Mouse (Mus musculus) left cerebral cortex, postnatal 14 days (tissue): Measurements from ENCODE around the gene Serpinb5. TPM values are rescaled to one million over a fixed set of nuclear protein-coding genes. Genes with fewer than 3 reads are reported as not detected.
"Not testable (repeated sequence)": the region's sequence is repeated elsewhere in the genome, so short reads cannot be mapped to it uniquely, and the experiment has no call there.

ENCODE experiments used
- DNase-seq, 2 experiments: peaks; one replicate each; pipeline ENCODE4 v3.0.0; 2021 to 2022; ENCODE audit warnings: low spot score in 2 of 2, mixed read lengths in 1 of 2
- intact Hi-C: fragments of 180-260 bp; cut with DNase I; formaldehyde crosslinking; loops from one replicate; pipeline ENCODE4 v1.15.1; 2025
- long read RNA-seq, 2 experiments: library from polyadenylated mRNA; stranded (forward); transcript quantifications; one replicate each; pipeline ENCODE4 v2.0.0; 2021
- total RNA-seq, 2 experiments: library from RNA; stranded (reverse); gene quantifications; 2 replicates each; pipeline ENCODE4 v1.2.3; 2021

Gene Serpinb5
- not detected for total RNA-seq
- long read RNA-seq, experiment 1 = 0 reads
- long read RNA-seq, experiment 2 = 0 reads

GRCm38 (mm10) chr1:106860847-106861246 is at the start of gene Serpinb5:
Serpinb5 (plus strand) TSS chr1:106861173.
- intact Hi-C loops = no loop called here

GRCm38 (mm10) chr1:106814864-106815263 is 46.1 kb upstream of the Serpinb5 start:
- intact Hi-C loops = loop anchor here (5.0 kb wide), 2 partner anchors 67 to 388 kb away; no protein-coding TSS in a partner anchor
- DNase-seq = no peak

More at GRCm38 (mm10) chr1:106860847-106861246, at the start of gene Serpinb5:
- DNase-seq = no peak

GRCm38 (mm10) chr1:106815265-106815664 is 45.7 kb upstream of the Serpinb5 start:
- intact Hi-C loops = loop anchor here (5.0 kb wide), 2 partner anchors 67 to 388 kb away; no protein-coding TSS in a partner anchor
- no peak for DNase-seq

GRCm38 (mm10) chr1:106816766-106817165 is 44.2 kb upstream of the Serpinb5 start:
- intact Hi-C loops = loop anchor here (5.0 kb wide), 2 partner anchors 66 to 389 kb away; no protein-coding TSS in a partner anchor
- DNase-seq = no peak

GRCm38 (mm10) chr1:106818323-106818722 is 42.6 kb upstream of the Serpinb5 start:
- DNase-seq = peak in 1 of 2 experiments; percentile 8
- intact Hi-C loops = loop anchor here (5.0 kb wide), 2 partner anchors 64 to 391 kb away; no protein-coding TSS in a partner anchor

GRCm38 (mm10) chr1:106822297-106822696 is 38.7 kb upstream of the Serpinb5 start:
- DNase-seq = no peak
- intact Hi-C loops = no loop called here

- intact Hi-C loops = no loop called here
Measured at GRCm38 (mm10) chr1:106828784-106829183, 32.2 kb upstream of the Serpinb5 start.

GRCm38 (mm10) chr1:106865543-106865942 is 4.6 kb downstream of the Serpinb5 start:
- no peak for DNase-seq
- intact Hi-C loops = no loop called here

More at GRCm38 (mm10) chr1:106828784-106829183, 32.2 kb upstream of the Serpinb5 start:
- no peak for DNase-seq

- intact Hi-C loops = no loop called here
- peak; percentile 31 to 47 for DNase-seq
Measured at GRCm38 (mm10) chr1:106866029-106866428, 5.1 kb downstream of the Serpinb5 start.

GRCm38 (mm10) chr1:106866768-106867167 is 5.8 kb downstream of the Serpinb5 start:
- no peak for DNase-seq
- intact Hi-C loops = no loop called here

- intact Hi-C loops = no loop called here
- DNase-seq = no peak
Measured at GRCm38 (mm10) chr1:106869986-106870385, 9.0 kb downstream of the Serpinb5 start.

GRCm38 (mm10) chr1:106875193-106875886 is 14.4 kb downstream of the Serpinb5 start:
- no peak for DNase-seq

GRCm38 (mm10) chr1:106876147-106876546 is 15.2 kb downstream of the Serpinb5 start:
- no peak for DNase-seq
- intact Hi-C loops = no loop called here

More at GRCm38 (mm10) chr1:106875193-106875886, 14.4 kb downstream of the Serpinb5 start:
- intact Hi-C loops = no loop called here

- DNase-seq = no peak
- intact Hi-C loops = loop anchor here (5.0 to 10.0 kb wide), 2 partner anchors 65 to 458 kb away; no protein-coding TSS in a partner anchor
Measured at GRCm38 (mm10) chr1:106882723-106883122, 21.8 kb downstream of the Serpinb5 start.

GRCm38 (mm10) chr1:106883369-106883768 is 22.4 kb downstream of the Serpinb5 start:
- DNase-seq = no peak
- intact Hi-C loops = loop anchor here (5.0 to 10.0 kb wide), 2 partner anchors 66 to 459 kb away; no protein-coding TSS in a partner anchor

- DNase-seq = peak; percentile 7 to 16
- intact Hi-C loops = loop anchor here (5.0 to 10.0 kb wide), 2 partner anchors 67 to 459 kb away; no protein-coding TSS in a partner anchor
Measured at GRCm38 (mm10) chr1:106883812-106884211, 22.8 kb downstream of the Serpinb5 start.

GRCm38 (mm10) chr1:106895142-106895541 is 34.2 kb downstream of the Serpinb5 start:
- DNase-seq, intact Hi-C loops: not testable (repeated sequence)

GRCm38 (mm10) chr1:106901406-106901805 is 40.4 kb downstream of the Serpinb5 start:
- DNase-seq = peak; percentile 28 to 37
- intact Hi-C loops = loop anchor here (5.0 kb wide), 1 partner anchor 656 kb away; no protein-coding TSS in a partner anchor

- DNase-seq = peak in 1 of 2 experiments; percentile 2
- intact Hi-C loops = no loop called here
Measured at GRCm38 (mm10) chr1:106931954-106932353, 71.0 kb downstream of the Serpinb5 start.
